Comparison of ENCODE assay signal across 45 mouse cellular contexts in genomic region chr14:41124683-41125082, GRCm38 (mm10). TPM values are rescaled to one million over a fixed set of nuclear protein-coding genes. Genes with fewer than 3 reads are reported as not detected.
"Had no signal": no experiment of that assay in that cellular context is flagged by ENCODE, and none has a peak within 500 bp of the region (broad histone marks: within the 10 kb centered on the region; RNA-seq: fewer than 3 reads in every experiment).

No protein-coding gene starts in this region.

- H3K4me2 ChIP-seq: limb, embryonic 12.5 days; limb, embryonic 13.5 days; limb, embryonic 15.5 days; liver, embryonic 13.5 days; liver, embryonic 15.5 days; lung, embryonic 14.5 days; lung, embryonic 15.5 days; midbrain, embryonic 11.5 days; midbrain, embryonic 12.5 days; midbrain, embryonic 13.5 days; midbrain, embryonic 15.5 days; neural tube, embryonic 12.5 days had no signal

- H3K27ac ChIP-seq: left cerebral cortex, adult 2 months; limb, embryonic 10.5 days; limb, embryonic 12.5 days; limb, embryonic 13.5 days; limb, embryonic 15.5 days; liver, embryonic 13.5 days; liver, embryonic 14.5 days; liver, embryonic 15.5 days; lung, embryonic 15.5 days; macrophage; midbrain, embryonic 10.5 days; midbrain, embryonic 12.5 days; midbrain, embryonic 13.5 days; midbrain, embryonic 15.5 days; neural tube, embryonic 12.5 days had no signal

- DNase-seq: left cerebral cortex, postnatal 4 days; liver; liver, embryonic 13.5 days; lung, adult 18-20 months; lung, adult 2 months; lung, embryonic 14.5 days; lung, postnatal 10 days; lung, postnatal 14 days; lung, postnatal 36 days; lung, postnatal 4 days; midbrain, embryonic 14.5 days had no signal

- H3K9ac ChIP-seq: limb, embryonic 12.5 days; limb, embryonic 13.5 days; limb, embryonic 15.5 days; liver, embryonic 13.5 days; liver, embryonic 14.5 days; liver, embryonic 15.5 days; lung, embryonic 14.5 days; lung, embryonic 15.5 days; midbrain, embryonic 12.5 days; midbrain, embryonic 13.5 days; midbrain, embryonic 15.5 days; neural tube, embryonic 12.5 days had no signal

- H3K9me3 ChIP-seq: limb, embryonic 10.5 days; limb, embryonic 12.5 days; limb, embryonic 13.5 days; limb, embryonic 15.5 days; liver, embryonic 13.5 days; liver, embryonic 15.5 days; lung, embryonic 15.5 days; megakaryocyte, embryonic 14.5 days; midbrain, embryonic 10.5 days; midbrain, embryonic 12.5 days; midbrain, embryonic 13.5 days; midbrain, embryonic 15.5 days; neural tube, embryonic 12.5 days had no signal

- H3K36me3 ChIP-seq: limb, embryonic 10.5 days; limb, embryonic 12.5 days; limb, embryonic 13.5 days; limb, embryonic 15.5 days; liver, embryonic 13.5 days; liver, embryonic 15.5 days; lung, embryonic 15.5 days; midbrain, embryonic 10.5 days; midbrain, embryonic 12.5 days; midbrain, embryonic 13.5 days; midbrain, embryonic 15.5 days; neural tube, embryonic 12.5 days had no signal

- H3K4me1 ChIP-seq: limb, embryonic 10.5 days; limb, embryonic 12.5 days; limb, embryonic 13.5 days; limb, embryonic 15.5 days; liver, embryonic 13.5 days; liver, embryonic 15.5 days; lung, embryonic 15.5 days; megakaryocyte, embryonic 14.5 days; midbrain, embryonic 10.5 days; midbrain, embryonic 12.5 days; midbrain, embryonic 13.5 days; midbrain, embryonic 15.5 days; neural tube, embryonic 12.5 days had no signal

- ATAC-seq: lung, postnatal 0 days; midbrain, embryonic 13.5 days; midbrain, embryonic 15.5 days; midbrain, embryonic 16.5 days had no signal

- H3K27me3 ChIP-seq: limb, embryonic 12.5 days; limb, embryonic 13.5 days; limb, embryonic 15.5 days; liver, embryonic 13.5 days; liver, embryonic 15.5 days; lung, embryonic 15.5 days; megakaryocyte, embryonic 14.5 days; midbrain, embryonic 12.5 days; midbrain, embryonic 13.5 days; midbrain, embryonic 15.5 days; neural tube, embryonic 12.5 days had no signal

- H3K4me3 ChIP-seq: left cerebral cortex, adult 2 months; limb, embryonic 10.5 days; limb, embryonic 12.5 days; limb, embryonic 13.5 days; limb, embryonic 15.5 days; liver, embryonic 13.5 days; liver, embryonic 15.5 days; lung, embryonic 15.5 days; megakaryocyte, embryonic 14.5 days; midbrain, embryonic 10.5 days; midbrain, embryonic 12.5 days; midbrain, embryonic 13.5 days; midbrain, embryonic 15.5 days; myocyte; neural tube, embryonic 12.5 days had no signal

RNA-seq across cellular contexts. Expression of gene Sftpa1, which starts 6.9 kb away (rescaled TPM):
- total RNA-seq: left cerebral cortex, adult 18-20 months; left cerebral cortex, adult 2 months; left cerebral cortex, adult 8-10 months; left cerebral cortex, postnatal 10 days; left cerebral cortex, postnatal 14 days; left cerebral cortex, postnatal 25 days; left cerebral cortex, postnatal 36 days; left cerebral cortex, postnatal 4 days; megakaryocyte progenitor cell, adult 5-6 weeks; megakaryocyte, adult 5-6 weeks; megakaryocyte-erythroid progenitor cell, adult 5-6 weeks; midbrain, postnatal 0 days; monocyte, adult 5-6 weeks had no signal
- polyA plus RNA-seq: limb, embryonic 10.5 days; limb, embryonic 11.5 days; limb, embryonic 12.5 days; limb, embryonic 13.5 days; limb, embryonic 14.5 days; limb, embryonic 15.5 days; macrophage; midbrain, embryonic 10.5 days; midbrain, embryonic 11.5 days; midbrain, embryonic 12.5 days; midbrain, embryonic 13.5 days; midbrain, embryonic 14.5 days; midbrain, embryonic 15.5 days; midbrain, embryonic 16.5 days; midbrain, postnatal 0 days; myocyte; neural tube, embryonic 11.5 days; neural tube, embryonic 12.5 days had no signal

RNA-seq across cellular contexts. Expression of gene Mat1a, which starts 19.8 kb away (rescaled TPM):
- total RNA-seq: left cerebral cortex, adult 18-20 months; left cerebral cortex, adult 2 months; left cerebral cortex, adult 8-10 months; left cerebral cortex, postnatal 10 days; left cerebral cortex, postnatal 14 days; left cerebral cortex, postnatal 25 days; left cerebral cortex, postnatal 36 days; left cerebral cortex, postnatal 4 days; megakaryocyte progenitor cell, adult 5-6 weeks; megakaryocyte, adult 5-6 weeks; megakaryocyte-erythroid progenitor cell, adult 5-6 weeks; midbrain, postnatal 0 days; monocyte, adult 5-6 weeks had no signal
- polyA plus RNA-seq: limb, embryonic 10.5 days; limb, embryonic 11.5 days; limb, embryonic 12.5 days; limb, embryonic 13.5 days; limb, embryonic 14.5 days; macrophage; midbrain, embryonic 10.5 days; midbrain, embryonic 11.5 days; midbrain, embryonic 12.5 days; midbrain, embryonic 13.5 days; midbrain, embryonic 14.5 days; midbrain, embryonic 16.5 days; midbrain, postnatal 0 days; myocyte; neural tube, embryonic 11.5 days; neural tube, embryonic 12.5 days had no signal

RNA-seq across cellular contexts. Expression of gene Mbl1, which starts 26.6 kb away (rescaled TPM):
- total RNA-seq: left cerebral cortex, adult 18-20 months; left cerebral cortex, adult 2 months; left cerebral cortex, adult 8-10 months; left cerebral cortex, postnatal 10 days; left cerebral cortex, postnatal 14 days; left cerebral cortex, postnatal 25 days; left cerebral cortex, postnatal 36 days; left cerebral cortex, postnatal 4 days; megakaryocyte progenitor cell, adult 5-6 weeks; megakaryocyte, adult 5-6 weeks; megakaryocyte-erythroid progenitor cell, adult 5-6 weeks; midbrain, postnatal 0 days; monocyte, adult 5-6 weeks had no signal
- polyA plus RNA-seq: limb, embryonic 10.5 days; limb, embryonic 11.5 days; limb, embryonic 12.5 days; limb, embryonic 13.5 days; limb, embryonic 14.5 days; limb, embryonic 15.5 days; lung, embryonic 14.5 days; macrophage; midbrain, embryonic 10.5 days; midbrain, embryonic 11.5 days; midbrain, embryonic 12.5 days; midbrain, embryonic 13.5 days; midbrain, embryonic 14.5 days; midbrain, embryonic 15.5 days; midbrain, embryonic 16.5 days; midbrain, postnatal 0 days; myocyte; neural tube, embryonic 11.5 days; neural tube, embryonic 12.5 days had no signal

RNA-seq across cellular contexts. Expression of gene Dydc1, which starts 52.0 kb away (rescaled TPM):
- total RNA-seq: left cerebral cortex, adult 18-20 months; left cerebral cortex, adult 2 months; left cerebral cortex, adult 8-10 months; left cerebral cortex, postnatal 10 days; left cerebral cortex, postnatal 14 days; left cerebral cortex, postnatal 25 days; left cerebral cortex, postnatal 36 days; left cerebral cortex, postnatal 4 days; megakaryocyte progenitor cell, adult 5-6 weeks; megakaryocyte, adult 5-6 weeks; megakaryocyte-erythroid progenitor cell, adult 5-6 weeks; monocyte, adult 5-6 weeks had no signal
- polyA plus RNA-seq: limb, embryonic 10.5 days; limb, embryonic 11.5 days; limb, embryonic 12.5 days; limb, embryonic 13.5 days; limb, embryonic 14.5 days; limb, embryonic 15.5 days; liver, embryonic 13.5 days; liver, embryonic 15.5 days; liver, embryonic 16.5 days; lung, embryonic 14.5 days; lung, embryonic 15.5 days; macrophage; midbrain, embryonic 10.5 days; midbrain, embryonic 11.5 days; midbrain, embryonic 12.5 days; midbrain, embryonic 13.5 days; midbrain, embryonic 14.5 days; midbrain, embryonic 15.5 days; midbrain, embryonic 16.5 days; myocyte; neural tube, embryonic 11.5 days; neural tube, embryonic 12.5 days had no signal

RNA-seq across cellular contexts. Expression of gene Dydc2, which starts 55.7 kb away (rescaled TPM):
- total RNA-seq: left cerebral cortex, postnatal 14 days; megakaryocyte progenitor cell, adult 5-6 weeks; megakaryocyte, adult 5-6 weeks; megakaryocyte-erythroid progenitor cell, adult 5-6 weeks; midbrain, postnatal 0 days; monocyte, adult 5-6 weeks had no signal
- polyA plus RNA-seq: limb, embryonic 10.5 days; limb, embryonic 11.5 days; limb, embryonic 12.5 days; limb, embryonic 13.5 days; limb, embryonic 14.5 days; limb, embryonic 15.5 days; liver, embryonic 13.5 days; liver, embryonic 14.5 days; liver, embryonic 15.5 days; liver, embryonic 16.5 days; lung, embryonic 14.5 days; macrophage; midbrain, embryonic 11.5 days; myocyte; neural tube, embryonic 12.5 days had no signal
